Mouse (Mus musculus) mature B cell (primary cell): ENCODE measurements around the gene Sephs1.

Source experiments
- in situ Hi-C: fragments of 300-500 bp; cut with MboI; formaldehyde crosslinking; loops from 2 replicates; pipeline ENCODE4 v1.14.3; 2019

The Sephs1 gene

GRCm38 (mm10) chr2:4881350-4882248, at the start of gene Sephs1:
Gene Sephs1, plus strand, starts transcription at chr2:4881564.
- in situ Hi-C loops, result no loop called here

DNA sequence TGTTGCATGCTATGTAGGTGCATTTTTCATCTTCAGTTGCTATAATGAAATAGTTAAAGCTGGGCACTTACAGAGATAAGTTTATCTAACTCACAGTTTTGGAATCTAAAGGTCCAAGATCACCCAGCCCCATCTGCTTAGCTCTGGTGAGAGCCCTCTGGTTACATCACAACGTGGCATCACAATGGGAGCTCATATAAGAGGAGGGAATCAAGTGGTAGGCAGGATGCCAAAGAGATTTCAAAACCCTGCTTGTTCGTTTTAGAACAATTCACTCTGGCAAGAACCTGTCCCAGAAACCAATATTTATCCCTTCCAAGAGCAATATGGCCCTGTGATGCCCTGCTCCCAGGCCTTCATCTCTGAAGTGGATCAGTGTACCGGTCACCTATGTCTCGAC, 49.2 kb upstream of the Sephs1 start:
- in situ Hi-C loops, result no loop called here

DNA sequence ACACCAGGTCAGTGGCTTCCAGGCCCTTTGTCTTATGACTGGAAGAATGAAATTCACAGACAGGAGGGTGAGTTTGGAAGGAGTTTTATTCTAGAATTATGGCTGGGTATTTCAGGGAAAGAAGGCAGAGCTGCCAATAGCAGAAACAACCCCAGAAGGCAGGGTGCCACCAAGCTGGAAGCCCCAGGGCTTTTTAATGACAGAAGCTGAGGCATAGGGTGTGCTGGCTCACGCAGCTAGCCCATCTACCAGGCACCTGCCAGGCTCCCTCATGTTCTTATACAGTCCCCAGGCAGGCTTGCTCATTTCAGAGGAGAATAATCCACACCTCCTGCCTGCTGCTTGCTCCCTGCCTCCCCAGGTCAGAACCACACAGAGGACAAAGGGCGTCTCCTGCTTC, 31.9 kb upstream of the Sephs1 start:
- in situ Hi-C loops, result no loop called here

DNA sequence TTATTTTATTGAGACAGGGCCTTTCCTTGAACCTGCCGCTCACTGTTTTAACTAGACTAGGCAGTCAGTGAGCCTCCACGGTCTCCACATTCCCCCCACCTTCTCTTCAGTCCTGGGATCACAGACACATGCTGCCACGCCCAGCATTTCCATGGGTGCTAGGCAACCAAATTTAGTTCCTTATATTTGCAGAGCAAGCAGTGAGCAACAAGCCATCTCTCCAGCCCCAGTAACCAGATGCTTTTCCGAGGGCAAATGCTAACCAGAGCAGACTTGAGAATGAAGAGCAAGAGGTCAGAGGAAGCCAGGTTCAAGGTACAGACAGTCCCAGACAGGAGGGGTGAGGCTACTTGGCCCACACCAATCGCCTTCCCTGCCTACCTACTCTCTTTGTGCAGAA, 24.2 kb upstream of the Sephs1 start:
- in situ Hi-C loops, result loop anchor here (25.0 kb wide), 1 partner anchor 345 kb away; no protein-coding TSS in a partner anchor

DNA sequence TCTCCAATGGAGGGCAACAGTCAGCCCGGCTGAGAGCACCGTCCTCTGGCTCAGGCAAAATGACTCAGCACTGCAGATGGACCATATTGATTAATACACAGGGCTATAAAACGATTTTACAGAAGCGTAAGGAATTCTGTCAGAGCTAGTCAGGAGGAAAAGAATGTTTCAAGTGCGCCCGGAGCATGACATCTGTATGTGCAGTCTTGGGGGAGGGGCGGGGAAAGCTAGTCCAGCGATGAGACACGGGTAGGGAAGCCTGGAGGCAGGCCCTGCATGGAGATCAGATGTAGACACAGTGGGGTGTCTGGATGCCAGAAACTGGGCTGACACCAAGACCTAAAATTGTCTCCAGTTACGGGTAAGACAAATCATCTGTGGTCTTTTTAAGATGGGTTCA, 23.2 kb upstream of the Sephs1 start:
- in situ Hi-C loops, result loop anchor here (25.0 kb wide), 1 partner anchor 346 kb away; no protein-coding TSS in a partner anchor

GRCm38 (mm10) chr2:4864008-4864816, 17.2 kb upstream of the Sephs1 start:
- in situ Hi-C loops, result loop anchor here (25.0 kb wide), 1 partner anchor 352 kb away; no protein-coding TSS in a partner anchor

DNA sequence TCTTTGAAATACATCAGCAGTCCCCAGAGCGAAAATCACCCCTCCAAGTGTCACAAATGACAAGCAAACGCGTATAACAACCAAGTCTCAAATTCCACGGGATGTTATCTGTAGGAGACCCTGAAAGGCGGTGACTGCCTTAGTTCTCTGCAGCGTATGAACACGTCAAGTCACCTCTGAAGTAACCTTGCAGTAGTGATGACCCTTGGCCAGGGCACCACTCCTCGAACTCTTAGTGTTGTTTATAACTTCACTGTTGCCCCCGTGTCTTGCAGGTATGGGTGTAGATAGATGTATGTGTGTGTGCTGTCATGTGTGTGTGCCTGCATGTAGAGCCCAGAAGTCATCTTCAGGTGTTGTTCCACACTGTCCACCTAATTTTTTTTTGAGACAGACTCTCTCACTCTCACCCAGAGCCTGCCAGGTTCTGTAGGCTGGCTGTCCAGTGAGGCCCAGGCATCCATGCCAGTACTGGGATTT, 16.5 kb upstream of the Sephs1 start:
- in situ Hi-C loops, result loop anchor here (25.0 kb wide), 1 partner anchor 353 kb away; no protein-coding TSS in a partner anchor

GRCm38 (mm10) chr2:4868028-4868725, 13.2 kb upstream of the Sephs1 start:
- in situ Hi-C loops, result loop anchor here (25.0 kb wide), 1 partner anchor 356 kb away; no protein-coding TSS in a partner anchor

GRCm38 (mm10) chr2:4872740-4873139, 8.6 kb upstream of the Sephs1 start:
- in situ Hi-C loops, result loop anchor here (25.0 kb wide), 1 partner anchor 360 kb away; no protein-coding TSS in a partner anchor

DNA sequence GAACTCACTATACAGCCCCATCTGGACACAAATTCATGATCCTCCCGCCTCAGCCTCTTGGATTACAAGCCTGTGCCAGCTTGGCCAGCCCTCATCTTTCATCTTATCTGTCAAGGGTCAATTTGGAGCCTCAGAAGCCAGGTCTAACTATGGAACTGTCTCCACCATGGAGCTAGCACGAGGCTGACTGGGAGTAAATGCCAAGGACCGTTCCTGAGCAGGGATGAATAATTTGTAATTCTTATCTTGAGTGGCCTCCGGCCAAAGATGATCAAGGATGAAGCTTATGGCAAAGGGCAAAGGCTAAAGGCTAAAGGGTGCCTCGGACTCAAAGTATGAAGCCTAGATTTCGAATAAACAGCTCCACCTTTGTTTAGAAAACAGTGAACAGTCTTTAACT, 8.0 kb upstream of the Sephs1 start:
- in situ Hi-C loops, result loop anchor here (25.0 kb wide), 1 partner anchor 361 kb away; no protein-coding TSS in a partner anchor

GRCm38 (mm10) chr2:4875090-4875489, 6.3 kb upstream of the Sephs1 start:
- in situ Hi-C loops, result no loop called here

GRCm38 (mm10) chr2:4876131-4876530, 5.2 kb upstream of the Sephs1 start:
- in situ Hi-C loops, result no loop called here

- in situ Hi-C loops, result no loop called here
Observed at GRCm38 (mm10) chr2:4880737-4881349, 521 bp upstream of the Sephs1 start.

- in situ Hi-C loops, result no loop called here
Observed at GRCm38 (mm10) chr2:4882249-4882791, 956 bp downstream of the Sephs1 start.

- in situ Hi-C loops, result no loop called here
Observed at GRCm38 (mm10) chr2:4883009-4883704, 1.8 kb downstream of the Sephs1 start.

DNA sequence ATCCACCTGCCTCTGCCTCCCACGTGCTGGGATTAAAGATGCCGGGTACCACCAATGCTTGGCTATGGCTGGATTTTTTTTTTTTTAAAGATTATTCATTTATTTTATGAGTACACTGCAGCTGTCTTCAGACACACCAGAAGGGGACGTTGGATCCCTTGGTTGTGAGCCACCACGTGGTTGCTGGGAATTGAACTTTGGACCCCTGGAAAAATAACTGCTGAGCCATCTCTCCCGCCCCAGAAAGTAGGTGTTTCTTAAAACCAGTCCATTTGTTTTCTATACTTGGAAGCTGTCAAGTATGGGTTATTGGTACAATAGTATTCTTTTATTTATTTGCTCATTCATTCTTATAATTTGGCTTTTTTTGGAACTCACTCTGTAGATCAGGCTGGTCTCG, 5.5 kb downstream of the Sephs1 start:
- in situ Hi-C loops, result no loop called here

DNA sequence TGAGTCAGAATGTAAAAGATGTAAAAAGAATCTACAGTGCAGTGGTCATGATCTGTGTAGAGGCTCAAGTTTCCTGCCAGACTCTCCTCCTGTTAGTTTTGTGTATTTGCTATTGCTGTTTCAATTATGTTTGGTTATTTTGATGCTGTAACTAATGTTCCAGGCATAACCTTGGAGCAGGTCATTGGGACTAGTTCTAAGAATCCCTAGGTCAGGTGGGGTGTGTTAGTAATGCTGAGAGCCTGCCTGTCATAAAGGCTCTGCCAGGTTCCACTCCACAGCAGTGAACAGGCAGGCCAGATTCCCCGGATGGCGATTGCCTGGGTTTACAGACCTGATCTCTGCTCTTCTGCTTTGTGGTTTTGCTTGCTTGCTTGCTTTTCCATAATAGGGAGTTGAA, 14.2 kb downstream of the Sephs1 start:
- in situ Hi-C loops, result no loop called here

- in situ Hi-C loops, result no loop called here
Observed at GRCm38 (mm10) chr2:4896970-4897369, 15.6 kb downstream of the Sephs1 start.

GRCm38 (mm10) chr2:4900624-4901023, 19.3 kb downstream of the Sephs1 start:
- in situ Hi-C loops, result no loop called here

GRCm38 (mm10) chr2:4902346-4902745, 21.0 kb downstream of the Sephs1 start:
- in situ Hi-C loops, result no loop called here
